Mouse (Mus musculus) retina, embryonic 14.5 days (tissue): ENCODE results near the gene Kcnj16.

ENCODE experiments used
- DNase-seq: peaks from one replicate; pipeline ENCODE4 v3.0.0-alpha.2; 2015; ENCODE audit warnings: low spot score

Gene Kcnj16

GRCm38 (mm10) chr11:111056030-111056429 is 88.2 kb downstream of the Kcnj16 start:
- DNase-seq: no peak

- DNase-seq: no peak
Observed at GRCm38 (mm10) chr11:111057435-111057834, 89.6 kb downstream of the Kcnj16 start.

- DNase-seq: no peak
Observed at GRCm38 (mm10) chr11:111059440-111059839, 91.6 kb downstream of the Kcnj16 start.

GRCm38 (mm10) chr11:111060216-111060615 is 92.4 kb downstream of the Kcnj16 start:
- peak; percentile 61 for DNase-seq

GRCm38 (mm10) chr11:111064751-111065527 is 97.1 kb downstream of the Kcnj16 start:
- DNase-seq: peak; percentile 77

GRCm38 (mm10) chr11:111065635-111066298 is 97.9 kb downstream of the Kcnj16 start, which contains the start of gene Kcnj2:
Gene Kcnj2, plus strand, starts transcription at chr11:111066164.
- DNase-seq: peak; percentile 94

GRCm38 (mm10) chr11:111066299-111066691 is 98.5 kb downstream of the Kcnj16 start:
- DNase-seq: no peak

GRCm38 (mm10) chr11:111067787-111068186 is 100.0 kb downstream of the Kcnj16 start:
- DNase-seq: no peak

- DNase-seq: no peak
Observed at GRCm38 (mm10) chr11:111070460-111070859, 102.6 kb downstream of the Kcnj16 start.

GRCm38 (mm10) chr11:111074131-111074530 is 106.3 kb downstream of the Kcnj16 start:
- DNase-seq: no peak
